Mouse (Mus musculus) lung, postnatal 0 days (tissue): ENCODE measurements around the gene Omp.

Experiments
- CTCF ChIP-seq: IDR thresholded peaks from 2 replicates; pipeline ENCODE4 v1.5.1; 2016; ENCODE audit warnings: antibody characterized with exemption, mild to moderate bottlenecking
- EP300 ChIP-seq: IDR thresholded peaks from 2 replicates; pipeline ENCODE4 v1.6.1; 2016; ENCODE audit warnings: antibody characterized with exemption, mild to moderate bottlenecking, control low read depth

DNA sequence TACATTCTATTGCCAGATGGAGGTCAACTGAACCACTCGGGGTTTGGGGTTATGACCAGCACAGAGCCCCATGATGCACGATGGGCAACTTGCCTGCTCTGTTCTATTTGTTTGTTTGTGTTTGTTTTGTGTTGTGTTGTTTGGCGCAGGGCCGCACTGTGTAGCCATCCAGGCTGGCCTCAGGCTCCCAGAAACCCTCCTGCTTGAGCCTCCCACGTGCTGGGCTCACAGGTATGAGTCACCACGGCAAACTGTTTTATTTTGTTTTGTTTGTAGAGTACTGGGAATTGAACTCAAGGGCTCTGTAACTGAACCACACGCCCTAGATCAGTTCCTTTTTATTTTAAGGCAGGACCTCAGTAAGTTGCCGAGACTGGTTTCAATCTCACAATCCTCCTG lies 1.1 kb upstream of the Omp start:
- no peak for TF ChIP-seq CTCF
- TF ChIP-seq EP300: no peak
